Mouse (Mus musculus) MEL-GATA-1-ER (cell line): ENCODE results near the gene Mccc1.
A peak's percentile ranks its signal among the peaks of the same experiment; 100 is the strongest.

Experiments used
- DNase-seq: peaks from one replicate; pipeline ENCODE4 v3.0.0-alpha.2; 2012; ENCODE audit warnings: low read depth; ENCODE audit errors: extremely low read depth

The Mccc1 gene

GRCm38 (mm10) chr3:35966493-35966892 lies 34.0 kb downstream of the Mccc1 start:
- peak; percentile 56 for DNase-seq

GRCm38 (mm10) chr3:35964928-35965327 lies 35.5 kb downstream of the Mccc1 start:
- DNase-seq: no peak

DNA sequence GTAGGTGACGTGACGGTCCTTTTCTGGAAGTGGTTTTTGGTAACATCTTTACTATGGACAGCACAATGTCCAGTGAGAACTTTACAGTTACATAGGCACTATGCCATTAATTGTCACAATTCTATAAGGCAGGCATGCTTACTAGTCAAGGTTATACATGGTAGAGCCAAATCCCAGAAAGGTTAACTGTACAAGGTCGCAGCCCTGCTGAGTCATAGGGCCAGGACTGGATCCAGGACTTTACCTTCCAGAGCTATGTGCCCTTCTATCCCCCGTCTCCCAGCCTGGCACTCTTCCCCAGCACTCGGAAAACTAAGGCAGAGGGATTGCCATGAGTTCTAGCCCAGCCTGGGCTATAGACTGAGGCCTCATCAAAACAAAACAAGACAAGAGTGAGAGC lies 36.6 kb downstream of the Mccc1 start:
- no peak for DNase-seq

- DNase-seq: no peak
These were observed 37.1 kb downstream of the Mccc1 start for GRCm38 (mm10) chr3:35963401-35963800.

- no peak for DNase-seq
These were observed 37.5 kb downstream of the Mccc1 start for GRCm38 (mm10) chr3:35962967-35963366.

GRCm38 (mm10) chr3:35957230-35957629 lies 43.2 kb downstream of the Mccc1 start:
- no peak for DNase-seq

DNA sequence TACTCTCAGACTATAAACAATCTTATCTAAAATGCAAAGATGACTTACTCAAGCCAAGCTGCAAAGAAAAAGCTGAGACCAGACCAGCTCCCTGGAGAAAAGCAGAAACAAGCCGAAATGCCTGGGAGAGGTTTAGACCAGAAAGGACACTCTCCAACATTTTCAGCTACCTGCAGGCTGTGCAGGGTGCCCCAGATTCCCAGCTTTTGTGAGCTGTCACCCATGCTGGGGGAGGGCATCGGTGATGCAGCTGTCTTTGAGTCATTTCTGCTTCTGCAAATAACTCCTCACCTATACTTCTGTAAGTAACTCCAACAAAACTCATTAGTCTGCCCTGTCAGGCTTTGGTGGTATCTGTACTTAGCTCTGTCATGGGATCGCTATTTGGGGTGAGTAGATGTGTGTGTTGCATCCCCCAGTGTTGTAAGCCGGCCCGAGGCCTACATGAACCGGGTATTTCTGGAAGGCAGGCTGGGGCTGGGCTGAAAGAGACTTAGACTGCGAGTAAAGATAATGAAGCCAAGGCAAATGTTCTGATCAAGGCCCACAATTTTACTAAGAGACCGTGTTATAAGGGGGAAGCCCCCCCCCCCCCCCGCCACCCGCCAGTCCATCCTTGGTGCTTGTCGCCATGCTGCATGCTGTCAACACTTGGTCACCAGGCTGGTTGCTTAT lies 45.4 kb downstream of the Mccc1 start:
- DNase-seq: no peak

DNA sequence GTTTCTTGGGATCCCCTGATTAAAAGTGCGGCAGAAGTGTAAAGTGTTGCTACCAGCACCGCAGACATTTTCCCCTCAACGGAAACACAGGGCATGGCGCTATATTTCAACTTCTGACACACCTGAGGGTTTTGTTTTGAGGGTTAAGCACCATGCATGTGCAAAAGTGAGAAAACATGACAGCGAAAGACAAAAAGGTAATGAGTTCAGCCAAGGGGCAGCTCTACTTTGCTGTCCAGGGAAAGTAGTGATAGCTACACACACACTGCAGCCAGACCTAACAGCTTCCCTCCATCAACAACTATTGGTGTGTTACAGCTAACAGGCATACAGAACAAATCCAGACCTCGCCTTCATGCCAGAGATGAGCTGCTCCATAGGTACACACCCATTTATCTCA lies 46.7 kb downstream of the Mccc1 start:
- no peak for DNase-seq

DNA sequence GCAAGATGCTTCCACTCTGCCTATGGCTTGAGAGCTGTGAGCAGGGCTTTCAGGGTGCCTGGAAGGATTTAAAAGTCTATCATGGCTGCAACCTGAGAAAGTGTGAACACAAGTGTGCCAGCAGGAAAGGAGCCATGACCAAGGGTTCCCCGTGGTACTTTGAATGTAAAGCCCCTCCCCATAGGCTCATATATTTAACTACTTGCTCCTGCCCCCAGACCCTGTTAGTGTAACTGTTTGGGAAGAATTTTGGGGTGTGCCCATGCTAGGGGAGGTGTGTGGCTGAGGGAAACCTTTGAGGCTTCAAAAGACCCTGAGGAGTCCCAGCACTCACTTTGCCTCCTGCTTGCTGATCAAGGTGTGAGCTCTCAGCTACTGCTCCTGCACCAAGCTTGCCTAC lies 47.3 kb downstream of the Mccc1 start:
- DNase-seq: no peak

DNA sequence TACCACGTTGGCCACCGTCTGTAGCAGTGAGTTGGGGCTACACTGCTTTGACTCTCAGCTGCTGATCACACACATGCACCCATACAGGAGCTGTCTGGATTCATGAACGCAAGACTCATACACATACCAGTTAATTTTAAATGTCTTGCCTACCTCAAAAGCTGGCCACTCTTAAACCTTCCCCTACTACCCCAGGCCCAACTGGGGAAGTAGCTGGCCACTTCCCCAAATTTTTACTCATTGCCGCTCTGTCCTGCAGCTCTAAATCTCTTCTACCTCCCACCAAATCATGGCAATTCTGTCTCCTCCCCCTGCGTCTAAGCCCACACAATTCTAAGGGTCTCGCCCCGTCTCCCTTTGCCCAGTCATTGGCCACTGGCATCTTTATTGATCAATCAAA lies 52.3 kb downstream of the Mccc1 start:
- DNase-seq: no peak

GRCm38 (mm10) chr3:35940520-35941135 lies 59.9 kb downstream of the Mccc1 start:
- DNase-seq: no peak

GRCm38 (mm10) chr3:35940047-35940446 lies 60.4 kb downstream of the Mccc1 start:
- no peak for DNase-seq

DNA sequence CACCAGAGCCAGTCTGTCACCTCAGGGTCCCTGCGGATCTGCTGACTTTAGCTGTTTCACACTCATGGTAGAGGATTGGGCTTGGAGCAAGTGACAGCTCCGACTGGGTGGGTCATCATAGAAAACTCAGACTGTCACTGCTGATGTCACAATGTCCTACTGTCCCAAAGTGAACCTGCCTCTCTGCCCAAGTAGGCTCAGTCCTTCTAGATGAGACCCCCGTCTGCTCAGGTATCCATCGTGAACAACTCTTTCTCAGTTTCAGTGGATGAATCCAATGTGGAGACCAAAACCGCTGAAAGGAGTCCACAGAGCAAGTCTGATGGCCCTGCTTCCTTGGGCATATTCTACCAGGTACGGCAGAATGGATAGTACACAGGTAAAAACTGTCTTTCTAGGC lies 63.1 kb downstream of the Mccc1 start, which contains the start of gene Dcun1d1:
Gene Dcun1d1, minus strand, starts transcription at position 101 of the 400 bp plus-strand sequence.
- no peak for DNase-seq

- DNase-seq: peak; percentile 68
These were observed 67.1 kb downstream of the Mccc1 start for GRCm38 (mm10) chr3:35933405-35933777.

- DNase-seq: no peak
These were observed 67.6 kb downstream of the Mccc1 start for GRCm38 (mm10) chr3:35932735-35933404.

GRCm38 (mm10) chr3:35931896-35932727 lies 68.4 kb downstream of the Mccc1 start:
- no peak for DNase-seq

- DNase-seq: no peak
These were observed 69.1 kb downstream of the Mccc1 start for GRCm38 (mm10) chr3:35931359-35931758.

DNA sequence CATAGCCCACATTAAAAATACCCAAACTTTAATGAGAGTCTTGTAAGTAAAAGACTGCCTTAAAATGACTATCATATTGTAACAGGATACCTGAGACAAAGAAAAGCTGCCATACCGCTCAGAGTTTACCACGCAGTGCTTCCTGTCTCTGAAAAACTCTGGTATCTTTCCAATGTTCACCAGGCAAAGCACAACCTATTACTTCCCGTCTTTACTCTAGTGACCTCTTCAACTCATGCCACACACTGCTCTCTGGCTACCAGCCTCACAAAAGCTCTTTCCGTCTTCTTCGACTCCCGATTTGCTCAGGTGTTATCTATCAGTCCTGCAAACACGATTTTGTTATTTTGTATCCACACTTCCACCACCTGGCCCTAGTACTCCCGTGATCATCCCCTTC lies 70.6 kb downstream of the Mccc1 start:
- peak; percentile 55 for DNase-seq

DNA sequence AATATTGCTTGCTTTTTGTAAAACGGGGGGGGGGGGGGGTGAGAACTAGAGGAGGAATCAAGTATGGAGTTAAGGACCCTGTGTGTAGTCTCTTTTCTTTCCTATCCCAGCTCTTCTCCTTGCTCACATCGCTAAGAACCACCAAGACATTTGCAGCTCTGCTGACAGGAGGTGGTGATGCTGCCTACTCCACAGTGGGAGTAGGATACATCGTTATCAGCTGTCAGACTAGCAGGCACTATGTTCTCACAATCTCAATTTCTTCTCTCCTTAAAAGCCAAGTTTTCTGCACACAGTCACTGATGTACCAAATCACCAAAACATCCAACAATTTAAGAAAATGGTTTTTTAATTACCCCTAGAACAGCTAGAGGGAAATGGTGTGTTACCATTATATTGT lies 71.1 kb downstream of the Mccc1 start:
- no peak for DNase-seq

- no peak for DNase-seq
These were observed 74.6 kb downstream of the Mccc1 start for GRCm38 (mm10) chr3:35925852-35926251.

GRCm38 (mm10) chr3:35924007-35924406 lies 76.5 kb downstream of the Mccc1 start:
- DNase-seq: no peak

DNA sequence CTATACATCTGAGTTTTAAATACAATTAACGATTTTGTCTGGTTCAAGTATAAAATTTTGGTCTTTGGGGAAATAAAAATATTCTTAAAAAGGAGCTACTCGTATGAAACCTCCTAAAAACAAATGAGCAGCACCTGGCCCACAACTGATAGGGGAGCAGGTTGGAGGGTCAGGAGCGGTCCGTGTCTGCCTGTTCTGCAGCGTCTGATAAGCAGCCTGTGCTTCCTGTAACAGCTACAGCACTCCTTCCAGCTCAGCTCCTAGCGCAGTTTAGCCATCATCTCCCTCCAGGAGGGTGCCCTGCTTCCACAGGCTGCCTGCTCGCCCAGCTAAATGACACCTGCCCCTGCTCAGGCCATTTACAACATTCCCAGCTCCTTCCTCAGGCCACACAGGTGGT lies 77.0 kb downstream of the Mccc1 start:
- peak; percentile 84 for DNase-seq
